Mouse (Mus musculus) adrenal gland, adult 8-10 months (tissue): ENCODE measurements around the gene Cldn4. TPM values are rescaled to one million over a fixed set of nuclear protein-coding genes. Genes with fewer than 3 reads are reported as not detected.

Source experiments
- DNase-seq: peaks from one replicate; pipeline ENCODE4 v3.0.0; 2022
- total RNA-seq, 4 experiments: library from RNA; stranded (reverse); gene quantifications; 2 replicates each; pipeline ENCODE4 v1.2.4; 2022

Cldn4 gene
- total RNA-seq, 4 experiments from 2014 or later = not detected

GRCm38 (mm10) chr5:134932179-134932902 lies 14.4 kb downstream of the Cldn4 start, which contains the start of gene Mettl27:
Gene Mettl27 (plus strand): TSS chr5:134932368.
- peak; percentile 88 for DNase-seq

- DNase-seq = no peak
Observed at GRCm38 (mm10) chr5:134929988-134930387, 16.7 kb downstream of the Cldn4 start.

GRCm38 (mm10) chr5:134926726-134927125 lies 20.0 kb downstream of the Cldn4 start:
- no peak for DNase-seq

GRCm38 (mm10) chr5:134923141-134923540 lies 23.6 kb downstream of the Cldn4 start:
- no peak for DNase-seq

GRCm38 (mm10) chr5:134921106-134921505 lies 25.6 kb downstream of the Cldn4 start:
- no peak for DNase-seq

- no peak for DNase-seq
Observed at GRCm38 (mm10) chr5:134920106-134920687, 26.5 kb downstream of the Cldn4 start.

GRCm38 (mm10) chr5:134919097-134919496 lies 27.6 kb downstream of the Cldn4 start:
- DNase-seq = no peak

GRCm38 (mm10) chr5:134918071-134918832 lies 28.5 kb downstream of the Cldn4 start:
- DNase-seq = peak; percentile 62

- no peak for DNase-seq
Observed at GRCm38 (mm10) chr5:134915311-134915710, 31.4 kb downstream of the Cldn4 start, which contains the start of gene Cldn13. Gene Cldn13 (minus strand): TSS chr5:134915526.

GRCm38 (mm10) chr5:134914510-134914909 lies 32.2 kb downstream of the Cldn4 start:
- no peak for DNase-seq

GRCm38 (mm10) chr5:134913753-134914152 lies 33.0 kb downstream of the Cldn4 start:
- DNase-seq = no peak

GRCm38 (mm10) chr5:134913352-134913751 lies 33.4 kb downstream of the Cldn4 start:
- DNase-seq = no peak

GRCm38 (mm10) chr5:134911901-134912300 lies 34.8 kb downstream of the Cldn4 start:
- DNase-seq = no peak

- peak; percentile 88 for DNase-seq
Observed at GRCm38 (mm10) chr5:134907135-134907534, 39.6 kb downstream of the Cldn4 start.

GRCm38 (mm10) chr5:134906633-134907032 lies 40.1 kb downstream of the Cldn4 start, which contains the start of gene Tmem270:
Gene Tmem270 (minus strand): TSS chr5:134906733.
- DNase-seq = no peak

- no peak for DNase-seq
Observed at GRCm38 (mm10) chr5:134901644-134902027, 45.1 kb downstream of the Cldn4 start.

GRCm38 (mm10) chr5:134901012-134901643 lies 45.6 kb downstream of the Cldn4 start:
- DNase-seq = no peak

GRCm38 (mm10) chr5:134897596-134897995 lies 49.1 kb downstream of the Cldn4 start:
- no peak for DNase-seq

- DNase-seq = no peak
Observed at GRCm38 (mm10) chr5:134896965-134897364, 49.8 kb downstream of the Cldn4 start.

- DNase-seq = no peak
Observed at GRCm38 (mm10) chr5:134895291-134895690, 51.4 kb downstream of the Cldn4 start.
